Mouse (Mus musculus) embryonic fibroblast, embryonic 13.5 days (primary cell): Measurements from ENCODE around the gene Nr2c2. TPM values are rescaled to one million over a fixed set of nuclear protein-coding genes. Genes with fewer than 3 reads are reported as not detected.
A peak's percentile ranks its signal among the peaks of the same experiment; 100 is the strongest.

Experiments used
- H3K27ac ChIP-seq: 2 replicates; pipeline ENCODE4 v1.5.1; 2012; ENCODE audit warnings: low read length, control low read depth, inconsistent platforms; ENCODE audit not compliant: insufficient read depth
- H3K4me1 ChIP-seq: 2 replicates; pipeline ENCODE4 v1.6.1; 2011; ENCODE audit warnings: low read length; ENCODE audit not compliant: control insufficient read depth, insufficient read depth
- H3K4me3 ChIP-seq: 2 replicates; pipeline ENCODE4 v1.5.1; 2011; ENCODE audit warnings: mild to moderate bottlenecking, control low read depth, low read length; ENCODE audit not compliant: insufficient read depth
- CTCF ChIP-seq: IDR thresholded peaks from 2 replicates; pipeline ENCODE4 v1.5.1; 2011; ENCODE audit warnings: mild to moderate bottlenecking, control low read depth, low read length, moderate library complexity, borderline replicate concordance; ENCODE audit not compliant: insufficient read depth
- POLR2A ChIP-seq: IDR thresholded peaks from 2 replicates; pipeline ENCODE4 v1.6.1; 2011; ENCODE audit warnings: low read depth, mild to moderate bottlenecking, control low read depth, low read length, moderate library complexity
- polyA plus RNA-seq: library from polyadenylated mRNA; stranded (reverse); fragments of >200 nt; gene quantifications from 2 replicates; pipeline ENCODE4 v1.2.4, GENCODE M21; 2011; ENCODE audit warnings: low read depth; ENCODE audit not compliant: missing spikeins, insufficient read length

The Nr2c2 gene
- polyA plus RNA-seq, 1 experiment: 45.1 TPM

DNA sequence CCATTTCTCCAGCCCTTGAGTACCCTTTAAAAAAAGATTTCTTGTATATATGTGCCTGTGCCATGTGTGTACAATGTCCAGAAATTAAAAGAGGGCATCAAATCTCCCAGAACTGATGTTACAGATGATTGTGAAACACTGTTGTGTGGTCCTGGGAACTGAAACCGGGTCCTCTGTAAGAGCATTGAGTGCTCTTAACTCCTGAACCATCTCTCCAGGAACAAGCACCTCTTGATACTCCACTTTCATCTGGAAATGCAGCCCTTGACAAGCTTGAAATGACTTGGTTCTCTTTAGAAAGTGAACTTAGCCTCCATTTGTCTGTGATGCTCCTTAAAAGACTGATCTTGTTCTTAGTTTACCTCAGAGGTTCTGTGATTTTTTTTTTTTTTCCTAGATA, 71.5 kb downstream of the Nr2c2 start:
- Histone ChIP-seq H3K4me1 (no peaks in the 10 kb centered on the region), H3K27ac (no peak overlapping the region), H3K4me3 (no peak overlapping the region)
- TF ChIP-seq CTCF (no peak), POLR2A (no peak)

DNA sequence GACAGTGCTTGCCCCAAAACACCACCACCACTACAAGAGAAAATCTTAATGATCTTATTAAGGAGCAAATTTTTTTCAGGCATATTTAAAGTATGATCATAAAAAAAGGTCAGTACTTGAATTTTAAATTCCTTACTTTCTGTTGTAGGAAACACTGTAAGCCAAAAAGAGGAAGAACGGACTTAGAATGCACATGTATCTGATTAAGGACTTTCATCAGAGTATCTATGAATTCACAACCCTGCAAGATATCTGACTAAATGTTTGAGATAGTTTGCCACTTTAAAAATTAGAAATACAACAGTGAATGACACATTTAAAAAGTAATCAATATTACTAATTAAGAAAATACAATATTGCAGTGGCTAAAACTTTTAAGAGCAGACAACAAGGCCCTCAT, 85.3 kb downstream of the Nr2c2 start:
- H3K4me3 ChIP-seq: no peak overlapping the region
- no peaks in the 10 kb centered on the region for H3K4me1 ChIP-seq
- TF ChIP-seq CTCF (no peak), POLR2A (no peak)
- H3K27ac ChIP-seq: no peak overlapping the region

DNA sequence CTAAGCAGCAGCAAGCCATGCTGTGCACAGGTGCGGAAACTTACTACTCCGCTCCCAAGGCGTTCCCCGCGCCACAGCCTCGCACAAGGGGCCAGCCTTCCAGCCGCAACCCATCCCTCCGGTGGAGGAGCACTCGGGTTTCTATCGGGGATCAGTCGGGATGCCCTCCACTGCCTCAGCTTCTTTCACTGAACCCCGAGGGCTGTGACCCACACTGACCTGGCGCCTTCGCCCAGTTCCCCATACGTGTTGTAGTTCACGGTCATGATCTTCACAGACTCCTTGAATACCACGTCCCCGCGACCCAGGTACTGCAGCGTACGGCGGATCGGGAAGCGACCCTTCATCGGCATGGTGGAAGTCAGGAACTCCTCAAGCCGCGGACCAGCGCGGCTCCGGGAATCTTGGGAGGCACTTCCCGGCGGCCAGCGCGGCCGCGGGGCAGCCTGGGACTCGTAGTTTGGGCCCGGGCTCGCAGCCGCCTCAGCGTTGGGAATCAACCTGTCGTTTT, 92.5 kb downstream of the Nr2c2 start, which contains the start of gene Mrps25:
Gene Mrps25, minus strand, starts transcription at position 413 of the 511 bp plus-strand sequence.
- Histone ChIP-seq H3K4me3 (peak within 1 kb of the TSS; percentile 81), H3K4me1 (peaks cover 6% of the 10 kb centered on the region), H3K27ac (no peak within 1 kb of the TSS)
- TF ChIP-seq CTCF (no peak), POLR2A (peak; percentile 98)

DNA sequence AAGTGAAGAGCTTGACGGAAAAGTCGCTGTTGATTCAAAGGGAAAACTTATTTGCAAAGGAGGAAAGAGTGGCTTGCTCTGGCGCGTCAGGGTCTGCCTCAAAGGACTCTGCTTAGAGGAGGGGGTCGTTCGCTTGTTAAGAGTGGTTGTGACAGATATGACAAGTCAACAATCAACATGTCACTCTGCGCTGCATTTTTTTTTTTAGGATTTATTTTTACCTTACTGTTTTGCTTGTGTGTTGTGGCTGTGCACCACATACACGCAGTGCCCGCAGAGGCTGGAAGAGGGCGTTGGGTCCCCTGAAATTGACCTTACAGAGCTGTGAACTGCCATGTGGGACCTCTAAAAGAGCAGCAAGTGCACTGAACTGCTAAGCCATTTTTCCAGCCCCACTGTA, 93.0 kb downstream of the Nr2c2 start:
- Histone ChIP-seq H3K4me3 (peak overlapping the region; percentile 45), H3K4me1 (peaks cover 6% of the 10 kb centered on the region), H3K27ac (no peak overlapping the region)
- TF ChIP-seq CTCF: no peak
- TF ChIP-seq POLR2A: no peak

DNA sequence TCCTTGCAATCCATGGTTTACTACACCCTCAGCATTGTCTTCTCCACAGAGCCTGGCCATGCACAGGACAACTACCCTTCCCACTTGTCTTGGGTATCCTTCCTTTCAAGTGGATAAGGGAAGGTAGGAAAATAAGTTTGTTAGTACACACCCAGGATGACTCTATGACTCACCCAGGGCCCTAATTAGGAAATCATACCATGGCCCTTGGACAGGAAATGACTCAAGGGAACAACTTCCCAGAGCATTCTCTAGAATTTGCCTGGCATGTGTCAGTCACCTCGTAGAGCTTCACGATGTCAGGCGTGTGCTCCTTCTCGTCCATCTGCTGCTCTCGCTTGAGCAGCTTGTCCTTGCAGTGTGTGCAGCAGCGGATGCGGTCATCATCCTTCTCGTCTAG, 108.2 kb downstream of the Nr2c2 start:
- peaks cover 4% of the 10 kb centered on the region; the same call in 1 of the 2 replicates for H3K4me1 ChIP-seq
- no peak overlapping the region for H3K4me3 ChIP-seq
- TF ChIP-seq POLR2A (no peak), CTCF (no peak)
- no peak overlapping the region for H3K27ac ChIP-seq

DNA sequence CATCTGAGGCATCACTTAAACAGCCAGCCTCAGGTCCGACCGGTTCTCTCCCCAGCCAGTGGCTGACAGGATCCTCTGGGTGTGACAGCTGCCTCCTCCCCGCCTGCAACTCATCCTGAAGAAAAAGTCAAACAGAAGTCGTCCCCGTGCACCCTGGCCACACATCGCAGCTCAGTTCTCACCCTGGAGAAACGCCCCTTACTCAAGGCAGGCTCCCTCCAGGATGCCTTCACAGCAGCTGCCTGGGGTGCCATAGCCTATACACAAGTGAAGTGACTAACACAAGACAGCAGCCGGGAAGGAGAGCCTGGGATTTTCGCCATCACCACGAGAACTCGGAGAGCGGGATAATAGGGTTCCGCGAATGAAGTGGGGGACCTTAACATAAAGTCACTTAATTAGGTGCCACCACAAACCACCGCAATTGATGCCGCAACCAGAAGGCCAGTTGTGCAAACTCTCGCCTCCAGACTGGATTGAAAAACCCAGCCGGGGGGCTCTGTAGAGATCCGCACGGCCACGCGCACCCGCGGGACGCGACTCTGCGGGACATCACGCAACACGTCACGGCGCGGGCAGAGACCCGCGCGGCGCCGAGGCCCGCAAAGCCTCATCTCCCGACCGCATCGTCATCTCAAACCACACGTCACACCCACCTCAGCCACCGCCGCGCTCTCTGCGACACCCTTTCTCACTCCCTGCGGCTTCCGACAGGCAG, 123.0 kb downstream of the Nr2c2 start:
- TF ChIP-seq POLR2A (no peak), CTCF (no peak)
- H3K27ac ChIP-seq: peak overlapping the region; percentile 41; the same call in 1 of the 2 replicates
- peak overlapping the region; percentile 81 for H3K4me3 ChIP-seq
- H3K4me1 ChIP-seq: no peaks in the 10 kb centered on the region

DNA sequence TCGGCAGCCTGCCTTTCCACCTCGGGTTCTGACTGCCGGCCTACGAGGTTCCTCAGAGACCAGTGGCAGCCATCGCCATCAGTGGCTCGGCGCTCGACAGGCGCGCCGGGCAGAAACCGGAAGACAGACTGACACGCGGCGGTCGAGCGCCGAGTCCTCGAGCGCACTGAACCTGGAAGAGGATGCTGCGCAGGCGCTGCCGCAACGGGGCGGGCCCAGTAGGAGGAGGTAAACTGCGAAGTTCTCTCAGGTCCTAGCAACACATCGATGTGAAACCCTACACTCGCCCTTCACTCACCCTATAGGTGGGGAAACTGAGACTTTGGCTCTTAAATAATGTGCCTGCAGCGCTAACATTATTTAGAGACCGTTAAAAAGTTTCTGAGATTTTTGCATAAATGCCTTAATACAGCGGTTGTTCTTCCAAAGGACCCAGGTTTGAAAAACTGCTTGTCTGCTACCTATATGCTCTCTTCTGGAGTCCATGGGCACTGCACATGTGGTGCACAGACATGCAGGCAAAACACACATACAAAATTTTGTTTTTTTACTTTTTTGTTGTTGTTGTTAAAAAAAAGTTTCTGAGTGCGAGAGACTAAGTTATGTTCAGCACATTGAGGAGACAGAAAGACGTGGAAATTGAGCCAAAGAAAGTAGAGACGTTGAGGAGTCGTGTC, 123.7 kb downstream of the Nr2c2 start, which contains the start of gene Rbsn:
Gene Rbsn, minus strand, starts transcription at position 153 of the 677 bp plus-strand sequence.
- peak within 1 kb of the TSS; percentile 41; the same call in 1 of the 2 replicates for H3K27ac ChIP-seq
- TF ChIP-seq POLR2A: peak; percentile 80
- TF ChIP-seq CTCF: no peak

DNA sequence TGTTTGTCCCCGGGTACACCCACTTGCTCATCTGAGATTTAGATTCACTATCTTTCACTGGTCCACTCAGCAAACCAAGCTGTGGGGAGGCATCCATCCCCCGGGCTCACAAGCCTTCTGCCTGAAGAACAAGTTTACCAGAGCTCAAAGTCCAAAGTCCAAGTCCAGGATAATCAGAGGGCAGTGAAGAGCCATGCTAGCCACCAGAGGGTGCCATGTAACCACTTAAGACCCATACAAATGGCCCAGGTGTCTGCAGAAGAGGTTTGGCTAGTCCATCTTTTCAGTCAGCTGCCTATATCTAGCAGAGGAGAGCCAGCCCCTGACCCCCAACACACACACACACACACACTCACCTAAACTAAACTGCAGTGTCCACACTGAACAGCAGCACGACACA, 128.3 kb downstream of the Nr2c2 start:
- no peak overlapping the region for H3K27ac ChIP-seq
- H3K4me3 ChIP-seq: no peak overlapping the region
- H3K4me1 ChIP-seq: no peaks in the 10 kb centered on the region
- TF ChIP-seq CTCF (no peak), POLR2A (no peak)

More for the DNA sequence above, 123.7 kb downstream of the Nr2c2 start, which contains the start of gene Rbsn:
- no peaks in the 10 kb centered on the region for H3K4me1 ChIP-seq
- H3K4me3 ChIP-seq: peak within 1 kb of the TSS; percentile 81

DNA sequence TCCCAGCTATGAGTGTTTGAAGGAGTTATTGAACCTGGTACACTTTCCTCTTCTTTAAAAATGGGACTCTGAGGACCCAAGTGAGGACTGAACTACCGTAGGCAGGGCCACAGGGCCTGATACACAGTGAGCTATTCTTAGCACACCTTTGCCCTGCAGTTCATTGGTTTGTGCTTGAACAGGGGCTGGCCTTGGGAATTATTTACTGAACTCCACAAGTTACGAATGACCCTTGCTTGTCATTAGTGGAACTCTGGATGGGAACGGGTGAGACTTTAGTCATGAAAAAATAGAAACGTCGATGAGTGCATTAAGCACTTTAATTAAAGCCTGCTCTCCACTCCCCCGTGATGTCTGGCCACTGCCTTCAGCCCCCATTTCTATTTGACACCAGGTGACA, 130.4 kb downstream of the Nr2c2 start:
- Histone ChIP-seq H3K4me1 (no peaks in the 10 kb centered on the region), H3K4me3 (no peak overlapping the region), H3K27ac (no peak overlapping the region)
- no peak for TF ChIP-seq POLR2A
- TF ChIP-seq CTCF: no peak

DNA sequence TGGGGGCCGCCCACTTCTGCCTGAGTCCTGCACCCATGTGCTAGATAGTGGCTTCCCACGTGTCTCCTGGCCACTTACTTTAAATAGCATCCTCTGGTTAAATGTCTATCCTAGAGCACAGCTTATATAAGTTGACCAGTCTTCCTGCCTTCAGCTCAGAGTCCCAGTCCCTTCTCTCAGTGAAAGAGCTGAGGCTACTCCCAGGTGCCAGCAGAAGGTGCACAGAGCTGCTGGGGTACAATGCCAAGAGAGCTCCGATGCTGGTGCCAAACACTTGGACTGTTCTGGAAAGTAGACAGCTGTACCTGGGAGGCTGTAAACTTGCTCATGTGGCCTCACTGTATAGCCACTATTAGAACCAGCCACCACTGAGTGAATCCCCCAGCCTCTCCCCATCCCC, 130.8 kb downstream of the Nr2c2 start:
- H3K4me3 ChIP-seq: no peak overlapping the region
- TF ChIP-seq CTCF (no peak), POLR2A (no peak)
- no peak overlapping the region for H3K27ac ChIP-seq
- H3K4me1 ChIP-seq: no peaks in the 10 kb centered on the region

Other genes with a start within 250 kb of the Nr2c2 start
- gene Ccdc174, start 213.3 kb upstream of the Nr2c2 start, polyA plus RNA-seq: 15.8 and 26.3 TPM in 2 replicates
- 0.81 and 1.2 TPM in 2 replicates for gene 4930590J08Rik, start 188.6 kb upstream of the Nr2c2 start, polyA plus RNA-seq
- 0.40 and 0.43 TPM in 2 replicates for gene Fgd5, start 112.5 kb upstream of the Nr2c2 start, polyA plus RNA-seq
- gene Mrps25, start 92.6 kb downstream of the Nr2c2 start, polyA plus RNA-seq: 48.0 and 58.8 TPM in 2 replicates
- gene Rbsn, start 123.5 kb downstream of the Nr2c2 start, polyA plus RNA-seq: 30.8 and 31.7 TPM in 2 replicates
- gene Trh, start 153.3 kb downstream of the Nr2c2 start, polyA plus RNA-seq: not detected in 2 replicates